Mouse (Mus musculus) common myeloid progenitor, adult 5-6 weeks (primary cell): Measurements from ENCODE around the gene Id1. TPM values are rescaled to one million over a fixed set of nuclear protein-coding genes. Genes with fewer than 3 reads are reported as not detected.
A peak's percentile ranks its signal among the peaks of the same experiment; 100 is the strongest.

ENCODE experiments used
- ATAC-seq: replicated peaks from 2 replicates; pipeline ENCODE4 v1.8.0; 2016; ENCODE audit warnings: low read depth, mild to moderate bottlenecking, moderate TSS enrichment, inconsistent platforms; ENCODE audit not compliant: poor library complexity, severe bottlenecking
- total RNA-seq: library from RNA; stranded (forward); fragments of 200-1000, 187-1606 nt; gene quantifications from 2 replicates; pipeline ENCODE4 v1.2.3, GENCODE M21; 2017

Gene Id1
- total RNA-seq, 1 experiment from 2014 or later: 2.8 TPM

DNA sequence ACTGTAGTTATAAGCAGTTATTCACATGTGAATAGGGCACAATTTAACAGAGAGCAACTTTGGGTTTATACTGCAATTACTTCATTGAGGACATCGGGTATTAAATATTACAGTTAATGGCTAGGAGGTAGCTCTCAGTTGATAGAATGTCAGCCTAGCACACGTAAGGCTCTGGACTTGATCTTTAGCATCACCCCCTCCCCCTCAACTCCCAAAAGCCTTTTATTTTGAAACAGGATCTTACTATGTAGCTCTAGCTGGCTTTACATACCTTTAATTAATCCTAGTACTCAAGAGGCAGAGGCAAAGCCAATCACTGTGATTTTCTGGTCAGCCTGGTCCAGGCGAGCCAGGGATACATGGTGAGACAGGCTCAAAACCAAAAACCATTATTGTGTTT is 41.0 kb downstream of the Id1 start:
- ATAC-seq: no peak

- ATAC-seq: 0 out of 2 replicates have a peak, but pooled peaks have one; percentile 29
These were observed 44.4 kb downstream of the Id1 start for GRCm38 (mm10) chr2:152780466-152780865.

DNA sequence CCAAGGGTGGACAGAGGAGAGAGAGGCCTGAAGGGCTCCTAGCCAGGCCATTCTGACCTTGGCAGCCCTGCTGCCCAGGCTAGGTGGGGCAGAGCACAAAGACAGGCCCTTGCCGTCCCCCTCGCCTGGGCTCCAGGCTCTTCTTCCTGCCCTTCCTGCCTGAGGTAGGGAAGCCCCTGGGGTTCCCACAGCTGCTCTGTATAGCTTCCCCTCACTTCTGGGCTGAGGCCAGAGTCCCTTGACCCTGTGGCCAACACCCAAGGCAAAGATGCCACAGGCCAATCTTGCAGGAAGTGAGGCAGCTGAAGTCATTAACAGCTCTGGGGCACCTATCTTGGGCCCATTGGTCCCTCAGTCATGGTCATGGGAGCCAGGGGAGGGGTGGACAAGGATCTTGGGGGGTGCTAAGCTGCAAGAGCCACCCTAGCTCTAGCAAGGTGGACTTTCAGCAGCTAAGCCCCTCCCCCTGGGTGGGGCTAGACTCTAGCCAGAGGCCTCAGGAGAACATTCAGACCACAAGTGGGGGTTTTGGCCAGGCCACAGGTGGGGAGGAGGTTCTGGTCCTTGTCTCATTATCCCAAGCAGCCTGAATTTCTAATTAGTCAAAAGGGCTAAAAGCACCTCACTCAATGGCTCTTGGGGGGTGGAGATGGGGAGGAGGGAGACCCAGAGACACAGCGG is 45.1 kb downstream of the Id1 start:
- peak; percentile 55 for ATAC-seq

DNA sequence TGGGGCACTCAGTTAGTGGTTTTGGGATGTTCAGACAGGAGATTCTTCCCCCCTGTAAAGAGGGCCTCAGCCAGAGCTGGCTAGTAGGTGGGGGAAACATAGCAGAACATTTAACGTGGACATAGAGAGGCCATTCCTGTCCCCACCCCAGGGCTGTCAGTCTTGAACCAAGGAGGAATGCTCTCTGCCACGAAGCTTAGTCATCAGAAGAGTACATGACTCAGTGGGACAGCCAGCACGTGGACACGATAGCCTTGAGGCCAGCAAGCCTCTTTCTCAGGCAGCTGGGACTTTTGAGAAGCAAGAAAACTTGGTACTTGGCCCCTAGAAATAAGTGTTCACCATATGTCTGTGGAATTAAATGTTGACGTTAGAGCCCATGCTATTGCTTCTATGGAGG is 46.6 kb downstream of the Id1 start:
- no peak for ATAC-seq

DNA sequence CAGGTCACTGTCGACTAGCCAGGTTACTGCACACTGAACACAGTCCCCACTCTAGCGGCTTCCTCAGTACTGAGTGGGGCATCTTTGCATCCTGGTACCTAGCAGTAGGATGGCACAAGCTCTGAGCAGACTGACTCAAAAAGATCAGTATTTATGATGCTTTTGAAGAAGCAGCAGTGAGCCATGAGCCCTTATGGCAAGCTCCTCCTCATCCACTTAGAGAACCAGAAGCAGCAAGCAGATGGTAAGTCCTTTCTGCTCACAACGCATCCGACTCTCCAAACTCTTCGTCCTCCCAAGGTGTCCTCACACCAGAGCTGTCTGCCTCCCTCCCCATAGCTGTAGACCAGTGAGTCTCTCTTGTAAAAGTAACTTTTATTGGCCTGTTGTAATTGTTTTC is 47.2 kb downstream of the Id1 start:
- ATAC-seq: no peak

- no peak for ATAC-seq
These were observed 48.6 kb downstream of the Id1 start for GRCm38 (mm10) chr2:152784640-152785039.

- no peak for ATAC-seq
These were observed 49.6 kb downstream of the Id1 start for GRCm38 (mm10) chr2:152785446-152786350.

Other genes starting within 250 kb of the Id1 start
- gene Defb22, start 246.1 kb upstream of the Id1 start, total RNA-seq: not detected in 2 replicates
- not detected in 2 replicates for gene Defb26, start 224.6 kb upstream of the Id1 start, total RNA-seq
- gene Defb28, start 218.0 kb upstream of the Id1 start, total RNA-seq: not detected in 2 replicates
- not detected in 2 replicates for gene Defb29, start 196.2 kb upstream of the Id1 start, total RNA-seq
- not detected in 2 replicates for gene Gm17416, start 166.9 kb upstream of the Id1 start, total RNA-seq
- not detected in 2 replicates for gene Defb21, start 163.5 kb upstream of the Id1 start, total RNA-seq
- gene Defb19, start 155.9 kb upstream of the Id1 start, total RNA-seq: not detected in 2 replicates
- gene Defb45, start 136.9 kb upstream of the Id1 start, total RNA-seq: not detected in 2 replicates
- gene Defb36, start 131.9 kb upstream of the Id1 start, total RNA-seq: not detected in 2 replicates
- not detected in 2 replicates for gene Defb25, start 113.2 kb upstream of the Id1 start, total RNA-seq
- 0.50 TPM in 1 of 2 replicates, not detected in the other for gene Rem1, start 109.3 kb upstream of the Id1 start, total RNA-seq
- 68.2 and 70.3 TPM in 2 replicates for gene H13, start 66.8 kb upstream of the Id1 start, total RNA-seq
- 3.8 and 10.0 TPM in 2 replicates for gene Mcts2, start 49.2 kb upstream of the Id1 start, total RNA-seq
- gene Cox4i2, start 17.9 kb downstream of the Id1 start, total RNA-seq: 2.7 and 3.7 TPM in 2 replicates
- 8.4 and 11.8 TPM in 2 replicates for gene Bcl2l1, start 95.5 kb downstream of the Id1 start, total RNA-seq
- 98.6 and 104 TPM in 2 replicates for gene Tpx2, start 111.7 kb downstream of the Id1 start, total RNA-seq
- not detected in 2 replicates for gene Mylk2, start 175.1 kb downstream of the Id1 start, total RNA-seq
- gene Foxs1, start 197.0 kb downstream of the Id1 start, total RNA-seq: not detected in 2 replicates
- not detected in 2 replicates for gene Dusp15, start 215.4 kb downstream of the Id1 start, total RNA-seq
- gene Ttll9, start 226.2 kb downstream of the Id1 start, total RNA-seq: 0.50 and 1.6 TPM in 2 replicates